Mouse (Mus musculus) large intestine, adult 2 months (tissue): ENCODE data around the gene Gm26938. TPM values are rescaled to one million over a fixed set of nuclear protein-coding genes. Genes with fewer than 3 reads are reported as not detected.

Experiments used
- DNase-seq: peaks from one replicate; pipeline ENCODE4 v3.0.0-alpha.2; 2012; ENCODE audit warnings: low read depth, low spot score
- WGBS: fragments of 180-500 bp; shearing (Covaris S2); methylation state at CpG from one replicate; pipeline ENCODE4 v1.1.7; 2018; 5-methylcytosine and 5-hydroxymethylcytosine counted together
- polyA plus RNA-seq: library from polyadenylated mRNA; depleted of rRNA; stranded (reverse); fragments of >200 nt; gene quantifications from 2 replicates; pipeline ENCODE4 v1.2.3, GENCODE M21; 2012

Gene Gm26938
- polyA plus RNA-seq, 1 experiment, result not detected

GRCm38 (mm10) chr5:139817292-139817691, 8.9 kb downstream of the Gm26938 start:
- 11% methylated on average over 1 of the region's 1 CpGs for WGBS
- no peak for DNase-seq

DNA sequence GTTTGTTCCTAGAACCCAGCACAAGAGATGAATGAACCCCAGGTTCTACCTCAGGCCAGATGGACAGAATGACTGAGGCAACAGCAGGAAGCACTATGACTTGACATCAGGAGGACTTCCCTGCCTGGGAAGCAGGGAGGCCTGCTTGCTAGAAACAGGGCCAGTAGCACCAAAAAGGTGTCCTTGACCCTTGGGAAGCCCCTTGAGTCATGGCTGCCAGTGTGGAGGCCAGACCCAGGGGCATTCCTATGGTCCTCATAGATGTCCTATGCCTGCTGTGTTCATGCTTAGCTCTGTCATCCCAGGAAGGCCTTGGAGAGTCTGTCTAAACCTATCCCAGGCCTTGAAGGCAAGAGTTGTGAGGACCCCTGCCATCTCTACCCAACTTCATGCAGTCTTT, 9.8 kb downstream of the Gm26938 start:
- DNase-seq, result no peak

DNA sequence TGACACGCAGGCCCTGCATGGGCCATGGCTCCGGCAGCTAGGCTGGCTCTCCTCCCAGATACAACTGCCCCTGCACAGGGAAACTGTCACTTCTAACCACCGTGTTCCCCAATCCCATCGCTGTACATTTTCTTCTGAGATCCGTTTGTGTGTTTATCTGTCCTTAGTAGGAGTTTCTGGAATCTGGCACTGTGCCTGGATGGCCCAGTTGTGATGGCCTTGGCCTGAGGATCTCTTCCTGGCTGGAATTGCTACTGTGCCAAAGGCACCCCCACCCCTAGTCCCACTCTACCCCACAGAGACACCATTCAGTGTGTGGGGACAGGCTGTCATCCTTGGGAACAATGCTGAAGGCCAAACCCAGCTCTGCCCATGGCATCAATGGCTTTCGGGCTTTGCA, 10.2 kb downstream of the Gm26938 start:
- no peak for DNase-seq
- WGBS, result 40% methylated on average over 6 of the region's 6 CpGs

- no peak for DNase-seq
- WGBS, result 9% methylated on average over 12 of the region's 13 CpGs
Measured at GRCm38 (mm10) chr5:139813963-139814381, 12.2 kb downstream of the Gm26938 start.

- 44% methylated on average over 10 of the region's 10 CpGs for WGBS
- DNase-seq, result no peak
Measured at GRCm38 (mm10) chr5:139813126-139813490, 13.1 kb downstream of the Gm26938 start.

DNA sequence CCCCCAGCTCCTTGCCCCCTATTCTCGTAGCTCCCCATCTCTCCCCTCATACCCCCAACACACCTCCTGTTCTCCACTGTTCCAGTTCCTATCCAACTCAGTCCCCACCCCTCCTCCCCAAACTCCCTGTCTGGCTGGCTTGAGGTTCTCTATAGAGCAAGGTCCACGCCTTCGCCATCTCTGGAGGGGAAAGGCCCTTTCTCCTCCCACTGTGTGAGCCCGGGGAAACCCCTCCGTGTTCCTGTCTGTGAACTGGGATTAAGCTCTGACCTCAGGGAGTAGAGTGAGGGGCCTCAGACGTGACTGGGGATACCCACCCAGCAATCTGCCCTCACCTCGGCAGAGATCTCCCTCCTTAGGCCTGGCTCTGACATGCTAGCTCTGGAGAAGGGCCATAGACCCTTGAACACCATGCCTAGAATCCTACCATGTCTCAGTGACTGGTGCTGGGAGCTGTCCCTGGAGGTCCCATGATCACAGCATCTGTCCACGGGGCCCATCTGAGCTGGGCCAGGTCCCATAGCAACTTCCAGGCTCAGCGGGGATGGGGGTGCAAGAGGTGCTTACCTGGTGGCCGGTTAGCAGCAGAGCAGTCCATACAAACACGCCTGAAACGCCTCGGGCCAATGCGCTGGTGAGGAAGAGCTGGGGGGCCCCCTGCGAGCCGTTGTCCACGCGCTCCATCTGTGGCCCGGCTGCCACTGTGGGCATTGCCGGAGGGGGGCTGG, 13.6 kb downstream of the Gm26938 start:
- WGBS, result 56% methylated on average over 20 of the region's 20 CpGs
- no peak for DNase-seq

- no peak for DNase-seq
- WGBS, result 52% methylated on average over 15 of the region's 15 CpGs
Measured at GRCm38 (mm10) chr5:139811677-139812397, 14.4 kb downstream of the Gm26938 start.

GRCm38 (mm10) chr5:139809397-139809796, 16.8 kb downstream of the Gm26938 start:
- no peak for DNase-seq
- 68% methylated on average over 4 of the region's 4 CpGs for WGBS

DNA sequence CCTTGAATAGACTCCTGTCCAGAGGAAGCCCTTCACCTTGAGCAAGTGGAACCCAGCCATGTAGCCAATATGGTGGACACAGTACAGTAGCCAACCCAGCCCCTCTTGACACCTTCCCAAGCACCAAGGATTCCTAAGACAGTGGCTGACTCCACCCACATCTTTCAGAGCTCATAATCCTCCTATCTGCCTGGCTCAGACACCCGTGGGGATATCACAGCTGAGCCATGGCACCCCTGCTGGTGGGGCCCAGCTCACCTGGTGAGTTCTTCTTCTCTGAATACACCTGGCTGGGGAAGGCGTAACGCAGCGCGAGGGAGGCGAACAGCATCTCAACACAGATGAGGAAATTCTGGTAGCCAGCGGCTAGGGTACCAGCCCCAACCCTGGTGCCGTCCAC, 20.3 kb downstream of the Gm26938 start:
- no peak for DNase-seq
- 94% methylated on average over 8 of the region's 8 CpGs for WGBS

DNA sequence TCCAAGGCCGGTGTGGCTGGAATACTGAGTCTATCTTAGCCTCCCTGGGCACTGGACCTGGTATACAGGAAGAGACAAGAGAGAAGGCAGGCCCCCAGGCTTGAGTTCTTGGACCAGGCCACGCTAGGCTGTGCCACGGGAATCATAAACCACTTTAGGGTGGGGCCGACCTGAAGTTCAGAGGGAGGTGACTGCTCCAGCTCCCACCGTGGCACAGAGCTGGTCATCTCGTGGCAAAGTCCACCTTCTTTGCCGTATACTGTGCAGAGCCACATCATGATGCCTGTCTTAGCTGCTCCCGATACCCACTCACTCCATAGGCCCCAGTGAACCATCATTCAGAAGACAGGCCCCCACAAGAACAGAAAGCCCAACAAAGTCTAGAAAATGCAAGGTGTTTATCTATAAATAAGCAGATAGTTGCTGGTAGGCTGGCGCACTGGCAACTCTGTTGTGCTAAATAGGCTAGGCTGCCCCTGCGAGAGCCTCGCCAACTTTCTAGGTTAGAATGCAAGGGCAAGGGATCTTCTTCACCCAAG, 21.6 kb downstream of the Gm26938 start:
- 62% methylated on average over 11 of the region's 11 CpGs for WGBS

DNA sequence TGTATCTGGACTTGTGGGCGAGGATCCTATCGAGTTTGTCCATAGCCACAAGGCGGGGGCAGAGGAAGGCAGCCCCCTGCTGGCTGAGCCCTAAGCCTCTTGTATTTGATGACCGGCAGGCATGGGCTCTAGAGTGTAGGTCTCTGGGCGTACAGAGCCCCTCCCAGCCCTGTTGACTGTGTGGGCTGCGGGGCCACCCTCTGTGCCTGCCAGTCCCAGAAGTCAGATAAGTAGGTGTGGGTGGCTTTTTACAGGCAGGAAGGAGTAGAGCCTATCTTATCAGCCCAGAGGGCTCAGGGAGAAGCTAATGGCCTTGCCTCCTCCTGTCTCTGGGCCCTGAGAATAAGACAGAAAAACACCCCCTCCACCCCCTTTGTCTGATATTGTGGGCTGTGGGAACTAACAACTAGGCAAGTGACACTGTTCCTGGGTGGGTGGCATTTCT, 22.1 kb downstream of the Gm26938 start:
- DNase-seq, result no peak
- 37% methylated on average over 6 of the region's 6 CpGs for WGBS

More for the DNA sequence above, 21.6 kb downstream of the Gm26938 start:
- DNase-seq, result no peak

DNA sequence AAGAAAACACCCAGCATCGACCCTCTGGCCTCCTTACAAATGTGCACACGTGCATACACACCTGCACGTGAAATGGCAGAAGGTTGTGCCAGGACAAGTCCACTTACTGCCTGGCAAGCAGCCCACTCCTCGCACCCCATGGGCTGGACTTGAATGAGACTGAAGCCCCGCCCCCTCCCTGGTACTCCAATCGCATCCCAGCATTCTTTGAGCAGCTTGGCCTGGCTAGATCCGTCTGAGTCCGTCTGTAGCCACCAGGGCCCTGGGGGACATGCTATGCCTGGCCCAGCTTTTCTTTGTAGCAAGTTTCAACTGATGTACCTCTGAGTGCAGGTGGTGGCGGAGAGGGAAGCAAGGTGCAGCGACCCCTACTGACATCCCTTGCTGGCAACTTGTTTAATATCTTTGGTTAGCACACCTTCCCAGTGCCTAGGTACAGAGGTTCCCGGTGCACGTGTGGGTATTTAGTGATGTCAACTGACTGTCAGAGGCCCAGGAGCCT, 22.6 kb downstream of the Gm26938 start:
- DNase-seq, result no peak
- 15% methylated on average over 12 of the region's 12 CpGs for WGBS

DNA sequence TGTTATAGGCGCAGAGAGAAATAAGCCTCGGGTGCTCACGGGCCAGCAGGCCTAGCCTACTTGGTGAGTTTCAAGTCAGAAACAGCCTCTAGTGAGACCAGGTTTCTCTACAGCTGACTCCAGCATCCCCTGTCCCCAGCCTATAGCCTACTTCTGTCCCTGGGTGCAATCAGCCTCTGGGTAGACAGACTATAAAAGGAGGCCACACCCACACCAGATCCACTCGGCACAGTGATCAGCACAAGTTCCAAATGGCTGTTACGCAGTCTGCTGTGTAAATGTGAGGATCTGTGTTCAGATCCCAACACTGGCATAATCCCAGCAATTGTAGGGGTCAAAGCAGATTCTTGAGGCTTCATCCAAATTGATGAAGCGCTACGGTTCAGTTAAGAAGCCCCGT, 23.0 kb downstream of the Gm26938 start:
- DNase-seq, result no peak
- 53% methylated on average over 8 of the region's 8 CpGs for WGBS

GRCm38 (mm10) chr5:139801880-139802279, 24.3 kb downstream of the Gm26938 start:
- DNase-seq, result no peak
- WGBS, result 92% methylated on average over 10 of the region's 10 CpGs

DNA sequence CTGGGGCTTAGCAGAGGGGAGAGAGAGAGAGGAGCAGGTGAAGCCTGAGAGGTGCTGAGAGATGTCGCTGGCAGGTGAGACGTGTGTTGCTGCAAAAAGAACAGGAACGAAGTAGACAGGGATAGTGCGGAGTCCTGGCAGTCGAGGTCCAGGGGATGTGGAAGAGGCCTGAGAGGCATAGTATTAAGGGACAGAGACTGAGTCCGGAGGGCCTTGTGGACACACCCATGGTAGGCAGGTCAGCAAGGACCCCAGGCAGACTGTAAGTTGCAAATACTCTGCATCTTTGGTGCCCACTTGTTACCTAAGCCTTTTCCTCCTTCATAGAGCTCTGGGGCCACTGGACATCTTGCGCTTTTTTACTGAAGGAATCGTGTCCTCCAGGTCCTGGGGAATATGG, 25.0 kb downstream of the Gm26938 start:
- 90% methylated on average over 8 of the region's 8 CpGs for WGBS
- no peak for DNase-seq

- DNase-seq, result no peak
- 94% methylated on average over 33 of the region's 33 CpGs for WGBS
Measured at GRCm38 (mm10) chr5:139799801-139800590, 26.2 kb downstream of the Gm26938 start.

- 94% methylated on average over 9 of the region's 9 CpGs for WGBS
- no peak for DNase-seq
Measured at GRCm38 (mm10) chr5:139799041-139799440, 27.2 kb downstream of the Gm26938 start.

DNA sequence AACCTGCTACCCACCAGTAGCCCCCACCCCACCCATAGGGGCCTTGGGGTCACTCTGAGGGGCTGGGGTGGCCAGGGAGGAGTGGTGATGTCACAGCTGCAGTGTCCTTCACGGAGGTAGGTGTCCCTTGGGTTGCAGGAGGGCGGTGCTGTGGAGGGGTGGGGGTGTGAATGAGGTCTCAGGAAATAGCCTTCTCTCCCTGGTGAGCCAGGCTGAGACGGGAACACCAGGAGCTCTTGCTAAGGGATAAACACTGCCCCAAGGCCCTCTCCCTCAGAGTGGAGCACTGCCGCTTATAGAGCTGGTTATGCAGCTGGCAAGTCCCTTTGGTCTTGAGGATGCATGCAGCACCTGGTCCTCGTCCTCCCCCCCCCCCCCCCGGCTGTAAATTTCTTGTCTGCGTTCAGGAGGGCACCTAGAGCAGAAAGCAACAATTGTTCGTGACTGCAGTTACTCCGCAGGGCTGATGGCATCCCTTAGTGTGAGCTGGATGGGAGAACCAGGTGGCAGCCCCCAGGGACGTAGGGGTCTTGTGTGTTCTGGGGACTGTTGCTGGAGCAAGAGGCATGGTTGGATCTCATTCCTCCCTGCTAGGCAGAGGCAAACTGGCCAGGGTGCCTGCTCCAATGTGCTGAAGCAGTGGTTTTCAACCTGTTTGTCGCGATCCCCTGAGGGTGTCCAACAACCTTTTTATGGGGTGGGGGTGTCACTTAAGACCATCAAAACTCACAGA, 27.9 kb downstream of the Gm26938 start:
- DNase-seq, result no peak
- 65% methylated on average over 12 of the region's 12 CpGs for WGBS

DNA sequence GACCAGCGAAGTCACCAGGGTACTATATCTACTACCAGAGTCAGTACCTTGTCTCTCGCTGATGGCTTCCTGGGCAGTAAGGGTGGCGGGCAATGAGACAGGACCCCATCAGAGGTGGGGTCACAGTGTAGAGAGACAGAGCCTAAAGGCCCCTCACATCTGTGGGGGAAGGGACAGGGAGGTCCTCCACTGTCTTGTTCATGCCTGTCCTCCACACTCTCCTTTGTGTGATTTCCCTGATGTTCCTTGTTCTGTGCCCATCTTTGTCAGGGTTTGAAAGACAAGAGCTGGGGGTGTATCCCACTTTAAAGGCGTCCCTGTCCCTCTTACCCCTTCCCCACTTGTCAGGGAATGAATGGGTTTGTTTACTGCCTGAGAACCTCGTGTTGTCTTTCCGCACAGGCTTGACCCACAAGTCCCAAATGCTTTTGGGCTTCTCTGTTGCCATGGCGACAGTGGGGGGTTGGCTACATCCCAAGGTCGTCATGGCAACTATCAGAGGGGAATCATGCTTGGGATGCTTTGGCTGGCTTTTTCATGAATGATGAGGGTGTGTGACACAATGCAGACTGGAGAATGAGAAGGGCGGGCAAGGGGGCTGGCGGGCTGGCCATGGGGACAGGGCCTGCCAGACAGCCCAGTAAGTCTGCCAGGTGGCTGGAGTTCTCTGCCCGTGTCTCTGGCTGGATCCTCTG, 28.6 kb downstream of the Gm26938 start:
- WGBS, result 58% methylated on average over 11 of the region's 11 CpGs
- no peak for DNase-seq
